Mouse (Mus musculus) skeletal muscle tissue, adult 2 months (tissue): ENCODE results near the gene D2hgdh.
A peak's percentile ranks its signal among the peaks of the same experiment; 100 is the strongest.

Experiments used
- DNase-seq: peaks from one replicate; pipeline ENCODE4 v3.0.0-alpha.2; 2012; ENCODE audit warnings: low read depth, low spot score

D2hgdh gene

GRCm38 (mm10) chr1:93824609-93825008 is at the start of gene D2hgdh:
TSS of gene D2hgdh (plus strand) at chr1:93824909.
- DNase-seq: no peak

GRCm38 (mm10) chr1:93776686-93777085 is 48.0 kb upstream of the D2hgdh start:
- no peak for DNase-seq

GRCm38 (mm10) chr1:93786912-93787311 is 37.8 kb upstream of the D2hgdh start:
- DNase-seq: no peak

GRCm38 (mm10) chr1:93794526-93794925 is 30.2 kb upstream of the D2hgdh start:
- no peak for DNase-seq

GRCm38 (mm10) chr1:93795886-93796285 is 28.8 kb upstream of the D2hgdh start:
- DNase-seq: no peak

GRCm38 (mm10) chr1:93800670-93801503 is 23.8 kb upstream of the D2hgdh start:
- no peak for DNase-seq

- DNase-seq: peak; percentile 96
Measured at GRCm38 (mm10) chr1:93801741-93802238, 22.9 kb upstream of the D2hgdh start, which contains the start of gene Dtymk. TSS of gene Dtymk (minus strand) at chr1:93801934.

- no peak for DNase-seq
Measured at GRCm38 (mm10) chr1:93802771-93803170, 21.9 kb upstream of the D2hgdh start.

- DNase-seq: peak; percentile 96
Measured at GRCm38 (mm10) chr1:93803556-93804507, 20.9 kb upstream of the D2hgdh start, which contains the start of gene Ing5. TSS of gene Ing5 (plus strand) at chr1:93803965.

- DNase-seq: no peak
Measured at GRCm38 (mm10) chr1:93804818-93805217, 19.9 kb upstream of the D2hgdh start.

- no peak for DNase-seq
Measured at GRCm38 (mm10) chr1:93805221-93805951, 19.3 kb upstream of the D2hgdh start.

GRCm38 (mm10) chr1:93808871-93809270 is 15.8 kb upstream of the D2hgdh start:
- DNase-seq: no peak

GRCm38 (mm10) chr1:93810011-93810410 is 14.7 kb upstream of the D2hgdh start:
- DNase-seq: no peak

- DNase-seq: no peak
Measured at GRCm38 (mm10) chr1:93811495-93812039, 13.1 kb upstream of the D2hgdh start.

- DNase-seq: no peak
Measured at GRCm38 (mm10) chr1:93817823-93818532, 6.7 kb upstream of the D2hgdh start.

- DNase-seq: no peak
Measured at GRCm38 (mm10) chr1:93818722-93819121, 6.0 kb upstream of the D2hgdh start.

GRCm38 (mm10) chr1:93823796-93824495 is 763 bp upstream of the D2hgdh start:
- DNase-seq: no peak

- peak; percentile 98 for DNase-seq
Measured at GRCm38 (mm10) chr1:93825105-93825674, 481 bp downstream of the D2hgdh start.

- no peak for DNase-seq
Measured at GRCm38 (mm10) chr1:93825771-93826539, 1.2 kb downstream of the D2hgdh start.
